Mouse (Mus musculus): Measurements from ENCODE around the gene Tnfaip3. TPM values are rescaled to one million over a fixed set of nuclear protein-coding genes. Genes with fewer than 3 reads are reported as not detected.

The Tnfaip3 gene
- polyA plus RNA-seq, 1 experiment from 2014 or later, result 3.9 TPM

Other genes with a start within 250 kb of the Tnfaip3 start
- not detected in 2 replicates for gene Gm4922, start 228.9 kb downstream of the Tnfaip3 start, polyA plus RNA-seq (2015; fragmentation: Nextera tagmentation; extraction: Ambion mirVana)
- 119 and 130 TPM in 2 replicates for gene Perp, start 170.6 kb downstream of the Tnfaip3 start, polyA plus RNA-seq (2015; fragmentation: Nextera tagmentation; extraction: Ambion mirVana)